Mouse (Mus musculus) cerebellum, adult 2 months (tissue): ENCODE results near the gene Samd7. TPM values are rescaled to one million over a fixed set of nuclear protein-coding genes. Genes with fewer than 3 reads are reported as not detected.

Source experiments
- DNase-seq, 2 experiments: peaks; one replicate each; pipeline ENCODE4 v3.0.0; 2021
- H3K27ac ChIP-seq: fragments of 200-500 bp; 2 replicates; pipeline ENCODE4 v1.5.1; 2012; ENCODE audit warnings: low read length, control low read depth, inconsistent platforms; ENCODE audit not compliant: insufficient read depth
- H3K27me3 ChIP-seq: fragments of 200-500 bp; 2 replicates; pipeline ENCODE4 v1.6.1; 2012; ENCODE audit warnings: inconsistent platforms, mild to moderate bottlenecking, low read length, moderate library complexity; ENCODE audit not compliant: control insufficient read depth, insufficient read depth
- H3K4me1 ChIP-seq: fragments of 200-500 bp; 2 replicates; pipeline ENCODE4 v1.6.1; 2011; ENCODE audit warnings: low read length; ENCODE audit not compliant: control insufficient read depth, insufficient read depth
- H3K4me3 ChIP-seq: fragments of 200-500 bp; replicated peaks from 2 replicates; pipeline ENCODE3; 2011; ENCODE audit warnings: mild to moderate bottlenecking, low read depth, low read length, control low read depth; ENCODE audit not compliant: insufficient read depth
- CTCF ChIP-seq: fragments of 200-500 bp; IDR thresholded peaks from 2 replicates; pipeline ENCODE4 v1.5.1; 2011; ENCODE audit warnings: low read depth, mild to moderate bottlenecking, control low read depth, low read length, moderate library complexity, borderline replicate concordance; ENCODE audit not compliant: insufficient read depth
- POLR2A ChIP-seq: fragments of 200-500 bp; IDR thresholded peaks from 2 replicates; pipeline ENCODE4 v1.6.1; 2011; ENCODE audit warnings: low read length, control low read depth, borderline replicate concordance; ENCODE audit not compliant: insufficient read depth
- WGBS: fragments of 180-500 bp; shearing (Covaris S2); methylation state at CpG from one replicate; pipeline ENCODE4 v1.1.7; 2018; 5-methylcytosine and 5-hydroxymethylcytosine counted together
- polyA plus RNA-seq: library from polyadenylated mRNA; depleted of rRNA; stranded (reverse); fragments of >200 nt; gene quantifications from 2 replicates; pipeline ENCODE4 v1.2.3, GENCODE M21; 2012

Gene Samd7
- polyA plus RNA-seq, 1 experiment, result 0.15 TPM

- Histone ChIP-seq H3K4me3 (no peak overlapping the region), H3K27ac (no peak overlapping the region), H3K27me3 (no peaks in the 10 kb centered on the region), H3K4me1 (no peaks in the 10 kb centered on the region)
- no peak for DNase-seq
- TF ChIP-seq POLR2A (no peak), CTCF (no peak)
- 84% methylated on average over 4 of the region's 4 CpGs for WGBS
These were observed 24.1 kb upstream of the Samd7 start for GRCm38 (mm10) chr3:30722036-30722435.

- no peaks in the 10 kb centered on the region for H3K4me1 ChIP-seq
- TF ChIP-seq CTCF (no peak), POLR2A (no peak)
- WGBS, result 87% methylated on average over 2 of the region's 2 CpGs
- no peak for DNase-seq
- no peak overlapping the region for H3K4me3 ChIP-seq
- no peak overlapping the region for H3K27ac ChIP-seq
- H3K27me3 ChIP-seq, result no peaks in the 10 kb centered on the region
These were observed 23.6 kb upstream of the Samd7 start for GRCm38 (mm10) chr3:30722461-30722860.

GRCm38 (mm10) chr3:30723179-30723578, 22.9 kb upstream of the Samd7 start:
- H3K27me3 ChIP-seq, result no peaks in the 10 kb centered on the region
- no peak overlapping the region for H3K4me3 ChIP-seq
- 9% methylated on average over 5 of the region's 5 CpGs for WGBS
- H3K27ac ChIP-seq, result no peak overlapping the region
- no peaks in the 10 kb centered on the region for H3K4me1 ChIP-seq
- DNase-seq, result peak in 1 of 2 experiments; percentile 9
- no peak for TF ChIP-seq CTCF
- TF ChIP-seq POLR2A, result no peak

- whole genome bisulfite sequencing, result 90% methylated on average over 10 of the region's 10 CpGs
- no peak for DNase-seq
- H3K27me3 ChIP-seq, result no peaks in the 10 kb centered on the region
These were observed 21.8 kb upstream of the Samd7 start for GRCm38 (mm10) chr3:30724105-30724824.

GRCm38 (mm10) chr3:30724848-30725465, 21.1 kb upstream of the Samd7 start:
- 75% methylated on average over 10 of the region's 10 CpGs for WGBS
- TF ChIP-seq POLR2A (no peak), CTCF (no peak)
- Histone ChIP-seq H3K27me3 (no peaks in the 10 kb centered on the region), H3K4me3 (no peak overlapping the region), H3K27ac (no peak overlapping the region), H3K4me1 (no peaks in the 10 kb centered on the region)
- no peak for DNase-seq

More at GRCm38 (mm10) chr3:30724105-30724824, 21.8 kb upstream of the Samd7 start:
- Histone ChIP-seq H3K4me1 (no peaks in the 10 kb centered on the region), H3K27ac (no peak overlapping the region), H3K4me3 (no peak overlapping the region)
- TF ChIP-seq CTCF, result no peak
- no peak for TF ChIP-seq POLR2A

- Histone ChIP-seq H3K27me3 (no peaks in the 10 kb centered on the region), H3K4me1 (no peaks in the 10 kb centered on the region), H3K4me3 (no peak overlapping the region), H3K27ac (no peak overlapping the region)
- 89% methylated on average over 7 of the region's 7 CpGs for WGBS
- DNase-seq, result no peak
- TF ChIP-seq POLR2A, result no peak
- TF ChIP-seq CTCF, result no peak
These were observed 20.6 kb upstream of the Samd7 start for GRCm38 (mm10) chr3:30725514-30725913.

- Histone ChIP-seq H3K27me3 (no peaks in the 10 kb centered on the region), H3K4me3 (no peak overlapping the region), H3K4me1 (no peaks in the 10 kb centered on the region), H3K27ac (no peak overlapping the region)
- TF ChIP-seq CTCF (no peak), POLR2A (no peak)
- DNase-seq, result no peak
- WGBS, result 84% methylated on average over 4 of the region's 4 CpGs
These were observed 18.9 kb upstream of the Samd7 start for GRCm38 (mm10) chr3:30727209-30727608.

GRCm38 (mm10) chr3:30729046-30729445, 17.0 kb upstream of the Samd7 start:
- TF ChIP-seq POLR2A, result no peak
- no peak for TF ChIP-seq CTCF
- DNase-seq, result no peak
- Histone ChIP-seq H3K4me3 (no peak overlapping the region), H3K4me1 (no peaks in the 10 kb centered on the region), H3K27ac (no peak overlapping the region), H3K27me3 (no peaks in the 10 kb centered on the region)
- WGBS, result 81% methylated on average over 5 of the region's 5 CpGs
